Mouse (Mus musculus): ENCODE results near the gene Vmn1r191. TPM values are rescaled to one million over a fixed set of nuclear protein-coding genes. Genes with fewer than 3 reads are reported as not detected.

Vmn1r191 gene
- under 1 TPM in 1 of 2 experiments, not detected in 1; 0.06 TPM for polyA plus RNA-seq (2017; shearing (Covaris generic))

GRCm38 (mm10) chr13:22183869-22184268 is at the start of gene Vmn1r191:
Gene Vmn1r191, minus strand, starts transcription at chr13:22183969.

GRCm38 (mm10) chr13:22223060-22223459 is 39.3 kb upstream of the Vmn1r191 start, which contains the start of gene Vmn1r193:
Gene Vmn1r193, minus strand, starts transcription at chr13:22223160.

GRCm38 (mm10) chr13:22191041-22191440 is 7.3 kb upstream of the Vmn1r191 start, which contains the start of gene Vmn1r192:
Gene Vmn1r192, minus strand, starts transcription at chr13:22191141.

Other genes with a start within 250 kb of the Vmn1r191 start
- gene Zfp184, start 238.9 kb downstream of the Vmn1r191 start, polyA plus RNA-seq (2017; shearing (Covaris generic)), result under 1 TPM in 1 of 2 experiments, not detected in 1; 0.36 TPM
- gene Pom121l2, start 202.8 kb downstream of the Vmn1r191 start, polyA plus RNA-seq (2017; shearing (Covaris generic)), result not detected
- gene Prss16, start 174.2 kb downstream of the Vmn1r191 start, polyA plus RNA-seq (2017; shearing (Covaris generic)), result 1 to 10 TPM in 1 of 2 experiments, under 1 TPM in 1; 0.16 to 1.4 TPM
- under 1 TPM in 1 of 2 experiments, not detected in 1; 0.83 TPM for gene Hist1h2ah, start 148.4 kb downstream of the Vmn1r191 start, polyA plus RNA-seq (2017; shearing (Covaris generic))
- under 1 TPM in 1 of 2 experiments, not detected in 1; 0.48 TPM for gene Hist1h2bk, start 148.1 kb downstream of the Vmn1r191 start, polyA plus RNA-seq (2017; shearing (Covaris generic))
- gene Hist1h4i, start 142.6 kb downstream of the Vmn1r191 start, polyA plus RNA-seq (2017; shearing (Covaris generic)), result 1 to 10 TPM; 7.5 to 9.7 TPM
- gene Hist1h2ag, start 141.0 kb downstream of the Vmn1r191 start, polyA plus RNA-seq (2017; shearing (Covaris generic)), result 1 to 10 TPM; 1.8 to 6.1 TPM
- 1 to 10 TPM; 2.4 to 5.9 TPM for gene Hist1h2bj, start 140.8 kb downstream of the Vmn1r191 start, polyA plus RNA-seq (2017; shearing (Covaris generic))
- gene Vmn1r188, start 99.5 kb downstream of the Vmn1r191 start, polyA plus RNA-seq (2017; shearing (Covaris generic)), result under 1 TPM in 1 of 2 experiments, not detected in 1; 0.05 TPM
- not detected for gene Vmn1r189, start 78.1 kb downstream of the Vmn1r191 start, polyA plus RNA-seq (2017; shearing (Covaris generic))
- gene Vmn1r192, start 7.2 kb upstream of the Vmn1r191 start, polyA plus RNA-seq (2017; shearing (Covaris generic)), result not detected
- under 1 TPM; 0.06 to 0.42 TPM for gene Vmn1r193, start 39.2 kb upstream of the Vmn1r191 start, polyA plus RNA-seq (2017; shearing (Covaris generic))
- gene Vmn1r194, start 60.2 kb upstream of the Vmn1r191 start, polyA plus RNA-seq (2017; shearing (Covaris generic)), result not detected
- gene Vmn1r195, start 86.6 kb upstream of the Vmn1r191 start, polyA plus RNA-seq (2017; shearing (Covaris generic)), result under 1 TPM in 1 of 2 experiments, not detected in 1; 0.66 TPM
- not detected for gene Vmn1r196, start 106.0 kb upstream of the Vmn1r191 start, polyA plus RNA-seq (2017; shearing (Covaris generic))
- gene Vmn1r197, start 140.6 kb upstream of the Vmn1r191 start, polyA plus RNA-seq (2017; shearing (Covaris generic)), result under 1 TPM; 0.07 to 0.15 TPM
- under 1 TPM; 0.10 to 0.34 TPM for gene Vmn1r198, start 166.4 kb upstream of the Vmn1r191 start, polyA plus RNA-seq (2017; shearing (Covaris generic))
- gene Vmn1r199, start 195.8 kb upstream of the Vmn1r191 start, polyA plus RNA-seq (2017; shearing (Covaris generic)), result 1 to 10 TPM in 1 of 2 experiments, not detected in 1; 2.2 TPM
- under 1 TPM; 0.10 to 0.93 TPM for gene Vmn1r200, start 206.4 kb upstream of the Vmn1r191 start, polyA plus RNA-seq (2017; shearing (Covaris generic))

Data from inflammation-experienced regulatory T-cells (primary cell).